Mouse (Mus musculus) testis, adult 2 months (tissue): ENCODE results near the gene Dirc2.

Experiments used
- CTCF ChIP-seq: fragments of 200-500 bp; IDR thresholded peaks from 2 replicates; pipeline ENCODE4 v1.5.1; 2012; ENCODE audit warnings: low read depth, mild to moderate bottlenecking, inconsistent platforms, low read length, moderate library complexity; ENCODE audit not compliant: control insufficient read depth, insufficient read depth, insufficient replicate concordance
- POLR2A ChIP-seq: fragments of 200-500 bp; IDR thresholded peaks from 2 replicates; pipeline ENCODE4 v1.6.1; 2012; ENCODE audit warnings: low read depth, mild to moderate bottlenecking, inconsistent platforms, low read length, moderate library complexity; ENCODE audit not compliant: control insufficient read depth

- TF ChIP-seq POLR2A = no peak
- TF ChIP-seq CTCF = no peak
Observed at GRCm38 (mm10) chr16:35724561-35724960, 44.6 kb downstream of the Dirc2 start.
